Comparison of ENCODE assay signal across 22 mouse cellular contexts in genomic region chr9:42047786-42048185, GRCm38 (mm10).
A peak's percentile ranks its signal among the peaks of the same experiment; 100 is the strongest.
DNase-seq lines count a peak whose midpoint lies in the region; ATAC-seq and TF ChIP-seq lines count a peak whose summit lies in the region.
"Had no signal": no experiment of that assay in that cellular context is flagged by ENCODE, and none has a peak within 500 bp of the region (broad histone marks: within the 10 kb centered on the region; RNA-seq: fewer than 3 reads in every experiment).

No protein-coding gene starts in this region.

- no peak for TF ChIP-seq CTCF in cerebellum, adult 2 months (IDR thresholded peaks at IDR 0.05; ENCODE audit: borderline replicate concordance, insufficient read depth, low read depth, low read length)

- H3K27me3 ChIP-seq in heart, embryonic 12.5 days (replicated peaks), result peaks cover 13% of the 10 kb centered on the region
- H3K27me3 ChIP-seq in cerebellum, adult 2 months (ENCODE audit: control insufficient read depth, insufficient read depth, low read length), result no peaks in the 10 kb centered on the region
- H3K27me3 ChIP-seq: hindbrain, embryonic 15.5 days; megakaryocyte, embryonic 14.5 days had no signal

- H3K4me3 ChIP-seq in heart, embryonic 12.5 days, result no peak overlapping the region
- H3K4me3 ChIP-seq in cerebellum, adult 2 months (replicated peaks; ENCODE audit: insufficient read depth, low read depth, low read length), result no peak overlapping the region
- H3K4me3 ChIP-seq: forebrain, embryonic 10.5 days; hindbrain, embryonic 15.5 days; megakaryocyte, embryonic 14.5 days; midbrain, embryonic 13.5 days had no signal

- 0 out of 2 replicates have a peak, but pooled peaks cover 4% of the 10 kb centered on the region for H3K9me3 ChIP-seq in heart, embryonic 12.5 days (replicated peaks)
- H3K9me3 ChIP-seq: hindbrain, embryonic 15.5 days; midbrain, embryonic 13.5 days had no signal

- H3K9ac ChIP-seq in heart, embryonic 12.5 days, result no peak overlapping the region
- H3K9ac ChIP-seq: forebrain, postnatal 0 days; hindbrain, embryonic 15.5 days; liver, embryonic 14.5 days; lung, embryonic 14.5 days; midbrain, embryonic 13.5 days had no signal

- no peaks in the 10 kb centered on the region for H3K36me3 ChIP-seq in heart, embryonic 12.5 days
- H3K36me3 ChIP-seq: forebrain, embryonic 10.5 days had no signal

- no peak for TF ChIP-seq POLR2A in cerebellum, adult 2 months (IDR thresholded peaks at IDR 0.05; ENCODE audit: borderline replicate concordance, insufficient read depth, low read length)

- peak overlapping the region; percentile 30; the same call in 1 of the 2 replicates for H3K4me2 ChIP-seq in heart, embryonic 12.5 days
- H3K4me2 ChIP-seq: hindbrain, embryonic 15.5 days; lung, embryonic 14.5 days; midbrain, embryonic 13.5 days had no signal

- intact Hi-C loops in heart, postnatal 10 days (cut with DNase I), result no loop called here
- intact Hi-C loops in left cerebral cortex, postnatal 10 days (cut with DNase I), result no loop called here

- peaks cover 16% of the 10 kb centered on the region for H3K4me1 ChIP-seq in heart, embryonic 12.5 days (replicated peaks)
- H3K4me1 ChIP-seq in cerebellum, adult 2 months (ENCODE audit: control insufficient read depth, insufficient read depth, low read length), result peaks cover 2% of the 10 kb centered on the region; the same call in 1 of the 2 replicates
- H3K4me1 ChIP-seq: megakaryocyte, embryonic 14.5 days had no signal

- ATAC-seq in heart, embryonic 12.5 days (ENCODE audit: insufficient number of reproducible peaks, low FRiP score), result no peak
- peak; percentile 27; the same call in 1 of the 2 replicates for ATAC-seq in neutrophil, adult 5-6 weeks (ENCODE audit: extremely low read depth, insufficient number of reproducible peaks, low FRiP score, poor library complexity, severe bottlenecking)
- ATAC-seq: forebrain, postnatal 0 days; midbrain, embryonic 13.5 days had no signal

- H3K27ac ChIP-seq in heart, embryonic 12.5 days (ENCODE audit: poor library complexity, severe bottlenecking), result no peak overlapping the region
- no peak overlapping the region for H3K27ac ChIP-seq in cerebellum, adult 2 months (ENCODE audit: insufficient read depth, low read length)
- H3K27ac ChIP-seq: forebrain, embryonic 10.5 days; hindbrain, embryonic 15.5 days; liver, embryonic 14.5 days; midbrain, embryonic 13.5 days had no signal

- 31% methylated on average over 5 of the region's 5 CpGs for WGBS in heart, embryonic 12.5 days
- WGBS in cerebellum, adult 2 months, result 17% methylated on average over 5 of the region's 5 CpGs

- no peak for DNase-seq in heart, postnatal 10 days
- peak; percentile 63 for DNase-seq in Muller cell, postnatal 12 days (ENCODE audit: inconsistent ontology term)
- DNase-seq in cerebellum, adult 2 months, result peak; percentile 64 to 84
- DNase-seq in thymus, postnatal 10 days (ENCODE audit: low spot score in 2 of 2), result no peak
- no peak for DNase-seq in left cerebral cortex, postnatal 10 days (ENCODE audit: extremely low spot score in 1 of 2, low spot score in 2 of 2)
- DNase-seq: adrenal gland, postnatal 10 days; forebrain, postnatal 0 days; gastrocnemius, postnatal 25 days; kidney, adult 8-10 months; kidney, postnatal 10 days; lung, embryonic 14.5 days; lung, postnatal 36 days; right cerebral cortex, postnatal 25 days; spleen, adult 18-20 months; thymus, postnatal 36 days had no signal

Comparison
In these comparisons a context has a peak if more than half of its experiments do, and no peak if none do; other contexts are left out.
1. DNase-seq: peak in Muller cell, postnatal 12 days (single experiment) and cerebellum, adult 2 months (2 of 2); none in heart, postnatal 10 days (0 of 2), thymus, postnatal 10 days (0 of 2) and left cerebral cortex, postnatal 10 days (0 of 2).